In the genomic region with DNA sequence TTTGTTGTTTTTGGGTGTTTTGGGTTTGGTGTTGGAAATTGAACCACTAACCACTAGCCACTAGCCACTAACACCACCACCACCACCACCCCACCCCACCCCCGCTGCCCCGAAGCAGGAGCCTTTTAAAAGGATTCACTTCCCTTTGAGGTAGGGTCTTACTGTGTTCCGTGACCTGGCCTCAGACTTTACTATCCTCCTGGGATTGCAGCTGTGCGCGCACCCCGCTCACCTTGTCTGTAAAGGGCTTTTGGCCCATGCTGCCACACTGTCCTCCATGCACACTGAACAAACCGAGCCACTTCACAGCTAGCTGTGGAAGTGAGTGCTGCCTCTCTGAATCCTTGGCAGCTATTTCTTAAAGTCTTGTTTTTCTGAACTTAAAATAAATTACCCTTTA, we compare ENCODE assay signal across 17 mouse cellular contexts.
"Had no signal": no experiment of that assay in that cellular context is flagged by ENCODE, and none has a peak within 500 bp of the region (broad histone marks: within the 10 kb centered on the region; RNA-seq: fewer than 3 reads in every experiment).

No protein-coding gene starts in this region.

- H3K36me3 ChIP-seq: lung, embryonic 15.5 days; midbrain, embryonic 15.5 days had no signal

- H3K9me3 ChIP-seq: liver, embryonic 15.5 days; lung, embryonic 15.5 days; megakaryocyte, embryonic 14.5 days; midbrain, embryonic 13.5 days; midbrain, embryonic 15.5 days; neural tube, embryonic 12.5 days; stomach, embryonic 15.5 days had no signal

- H3K9ac ChIP-seq: liver, embryonic 15.5 days; liver, postnatal 0 days; lung, embryonic 15.5 days; midbrain, embryonic 13.5 days; midbrain, embryonic 15.5 days; neural tube, embryonic 12.5 days; stomach, embryonic 15.5 days had no signal

- H3K4me3 ChIP-seq: liver, embryonic 15.5 days; lung, embryonic 15.5 days; megakaryocyte, embryonic 14.5 days; midbrain, embryonic 13.5 days; midbrain, embryonic 15.5 days; neural tube, embryonic 12.5 days; stomach, embryonic 15.5 days had no signal

- H3K27ac ChIP-seq: liver, embryonic 15.5 days; lung, embryonic 15.5 days; macrophage; midbrain, embryonic 13.5 days; midbrain, embryonic 15.5 days; neural tube, embryonic 12.5 days; stomach, embryonic 15.5 days; stomach, postnatal 0 days had no signal

- DNase-seq: liver, postnatal 0 days; lung, adult 2 months; lung, postnatal 14 days; lung, postnatal 36 days; right cerebral cortex, postnatal 14 days; thymus, adult 2 months; thymus, postnatal 25 days; thymus, postnatal 4 days had no signal

- H3K4me1 ChIP-seq: lung, embryonic 15.5 days; megakaryocyte, embryonic 14.5 days; midbrain, embryonic 13.5 days; midbrain, embryonic 15.5 days; neural tube, embryonic 12.5 days; stomach, embryonic 15.5 days had no signal
